Mouse (Mus musculus) adrenal gland, postnatal 4 days (tissue): ENCODE measurements around the gene Auts2. TPM values are rescaled to one million over a fixed set of nuclear protein-coding genes. Genes with fewer than 3 reads are reported as not detected.

Experiments
- DNase-seq, 2 experiments: peaks; one replicate each; pipeline ENCODE4 v3.0.0; 2021 to 2022; ENCODE audit warnings: low spot score in 2 of 2, mixed read lengths in 2 of 2
- total RNA-seq, 2 experiments: library from RNA; stranded (reverse); gene quantifications; 2 replicates each; pipeline ENCODE4 v1.2.3; 2021

Gene Auts2
- total RNA-seq, 2 experiments from 2014 or later, result 72.9 to 80.5 TPM

GRCm38 (mm10) chr5:131944761-131945160 lies 598.4 kb downstream of the Auts2 start:
- DNase-seq, result no peak

GRCm38 (mm10) chr5:131928696-131929095 lies 614.4 kb downstream of the Auts2 start:
- DNase-seq, result no peak

- DNase-seq, result no peak
Measured at GRCm38 (mm10) chr5:131922759-131923158, 620.4 kb downstream of the Auts2 start.

DNA sequence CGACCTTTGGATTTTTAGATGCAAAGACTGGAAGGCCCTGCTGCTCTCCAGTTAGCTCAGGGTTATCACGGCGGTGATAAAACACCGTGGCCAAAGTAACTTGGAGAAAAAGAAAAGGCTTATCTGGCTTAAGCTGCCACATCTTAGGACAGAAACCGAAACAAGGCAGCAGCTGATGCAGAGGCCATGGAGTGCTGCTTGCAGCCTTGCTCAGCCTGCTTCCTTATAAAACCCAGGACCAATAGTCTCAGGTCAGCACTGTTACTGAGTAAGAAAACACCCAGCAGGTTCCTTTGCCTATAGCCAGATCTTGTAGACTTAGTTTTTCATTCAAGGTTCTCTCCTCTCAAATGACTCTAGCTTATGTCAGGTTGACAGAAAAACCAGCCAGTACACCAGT lies 621.0 kb downstream of the Auts2 start:
- DNase-seq, result no peak

DNA sequence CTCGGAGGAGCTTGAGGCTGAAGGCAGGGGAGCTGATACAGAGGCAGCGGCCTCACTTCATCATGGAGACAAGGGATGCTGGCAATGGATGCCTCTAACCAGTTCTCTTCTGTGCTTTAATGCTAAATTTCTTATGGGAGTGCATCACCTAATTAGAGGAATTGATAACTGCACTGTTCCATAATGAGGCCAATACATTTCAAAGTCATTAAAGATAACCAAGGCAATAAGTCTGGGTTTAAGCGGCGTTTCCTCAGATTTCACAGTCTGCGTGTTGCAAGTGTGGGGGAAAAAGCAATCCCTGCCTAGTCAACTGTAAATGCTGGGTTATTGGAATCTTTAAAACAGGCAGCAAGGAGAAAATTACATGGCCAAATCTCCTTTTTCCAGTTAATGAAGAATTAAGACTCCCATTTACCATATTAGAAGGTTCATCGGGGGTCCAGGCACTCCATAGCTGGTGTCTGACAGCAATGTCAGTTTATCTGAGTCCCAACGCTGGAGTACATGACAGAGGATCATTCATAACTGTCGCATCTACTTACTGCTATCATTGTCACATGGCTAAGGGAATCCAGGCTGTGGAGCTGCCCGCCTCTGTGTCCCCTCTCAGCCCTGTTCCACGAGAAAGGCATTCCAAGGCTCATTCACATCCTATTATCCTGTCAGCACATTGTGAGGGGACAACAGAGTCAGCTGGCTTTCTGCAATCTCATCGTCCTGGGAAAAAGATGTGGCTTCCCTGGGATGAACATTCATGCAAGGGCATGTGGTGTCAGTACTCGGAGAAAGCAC lies 623.0 kb downstream of the Auts2 start:
- no peak for DNase-seq

DNA sequence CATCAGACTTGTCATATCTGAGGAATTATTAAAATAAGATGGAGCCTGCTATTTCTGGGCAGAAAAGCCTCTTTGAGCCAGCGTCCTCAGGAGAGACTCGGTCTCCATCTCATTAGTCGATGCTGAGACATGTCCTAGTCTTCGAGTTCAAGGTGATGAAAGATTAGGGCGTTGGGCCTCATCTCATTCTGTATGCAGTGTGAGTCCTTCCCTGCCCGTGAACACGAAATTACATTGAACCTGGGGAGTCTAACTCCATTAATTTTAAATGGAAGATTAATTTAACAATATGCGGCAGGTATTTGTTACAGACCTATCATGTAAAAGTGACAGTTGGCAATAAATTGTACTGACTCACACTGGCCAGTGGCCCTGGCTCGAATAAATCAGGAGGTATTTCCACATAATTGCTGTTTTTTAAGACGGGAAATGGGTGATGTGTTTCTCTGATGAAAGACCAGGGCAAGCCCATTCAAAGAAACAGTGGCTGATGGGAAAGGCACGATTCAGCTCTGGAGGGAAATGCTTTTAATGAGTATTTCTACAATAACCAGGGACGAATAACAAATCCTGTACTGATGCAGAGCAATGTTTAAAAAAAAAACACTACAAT lies 626.2 kb downstream of the Auts2 start:
- DNase-seq, result no peak

GRCm38 (mm10) chr5:131913562-131913961 lies 629.6 kb downstream of the Auts2 start:
- no peak for DNase-seq

DNA sequence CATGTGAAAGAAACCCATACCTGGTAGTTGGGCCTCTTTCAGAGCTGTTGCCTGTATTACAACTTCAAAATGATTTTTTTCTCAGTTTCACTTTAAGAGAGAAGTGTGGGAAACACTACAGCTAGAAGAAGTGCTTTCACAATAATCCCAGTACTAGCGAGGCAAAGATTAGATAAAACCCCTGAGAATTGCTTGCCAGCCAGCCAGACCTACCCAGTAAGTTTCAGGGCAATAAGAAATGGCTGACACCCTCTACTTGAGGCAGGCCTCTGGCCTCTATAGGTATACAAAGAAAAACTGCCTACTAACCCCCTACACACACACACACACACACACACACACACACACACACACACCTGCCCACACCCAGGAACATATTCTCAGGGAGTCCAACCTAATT lies 630.2 kb downstream of the Auts2 start:
- no peak for DNase-seq

DNA sequence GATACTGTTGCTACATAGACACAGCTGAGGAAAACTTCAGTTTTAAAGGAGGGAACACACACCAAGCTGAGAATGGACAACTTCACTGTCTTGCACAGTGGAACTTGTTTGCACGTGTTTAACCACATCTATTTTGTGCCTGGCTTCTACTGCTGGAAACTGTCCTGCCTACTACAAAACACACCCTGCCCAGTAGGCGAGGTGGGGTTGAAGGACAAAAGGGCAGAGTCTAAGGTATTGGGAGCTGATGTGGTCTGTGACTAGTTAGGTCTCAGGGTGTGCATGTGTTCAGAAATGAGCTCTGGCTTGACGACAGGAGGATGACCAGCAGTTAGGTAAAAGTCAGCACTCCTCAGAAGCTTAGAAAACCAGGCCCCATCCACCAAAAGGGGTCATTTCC lies 636.8 kb downstream of the Auts2 start:
- DNase-seq, result no peak

GRCm38 (mm10) chr5:131904478-131904877 lies 638.7 kb downstream of the Auts2 start:
- DNase-seq, result no peak

GRCm38 (mm10) chr5:131898048-131898638 lies 645.0 kb downstream of the Auts2 start:
- DNase-seq, result no peak

DNA sequence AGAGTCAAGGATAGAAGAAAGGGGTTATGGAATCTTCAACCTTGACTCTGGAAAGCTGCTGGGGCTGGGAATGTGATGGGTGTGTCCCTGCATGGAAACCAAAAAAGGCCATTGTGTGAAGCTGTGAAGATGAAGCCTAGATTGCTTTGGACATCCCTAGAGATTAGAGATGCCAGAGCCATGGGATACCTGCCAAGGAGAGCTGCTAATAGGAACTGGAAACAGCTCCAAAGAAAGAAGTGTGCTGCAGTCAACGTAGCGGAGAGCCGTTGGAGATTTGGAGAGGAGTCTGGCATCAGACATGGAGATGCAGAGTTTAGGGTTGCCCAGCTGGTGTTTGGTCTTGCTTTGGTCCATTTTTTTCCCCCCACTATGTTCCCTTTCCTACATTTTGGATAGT lies 656.5 kb downstream of the Auts2 start:
- no peak for DNase-seq

- no peak for DNase-seq
Measured at GRCm38 (mm10) chr5:131876569-131876968, 666.6 kb downstream of the Auts2 start.

DNA sequence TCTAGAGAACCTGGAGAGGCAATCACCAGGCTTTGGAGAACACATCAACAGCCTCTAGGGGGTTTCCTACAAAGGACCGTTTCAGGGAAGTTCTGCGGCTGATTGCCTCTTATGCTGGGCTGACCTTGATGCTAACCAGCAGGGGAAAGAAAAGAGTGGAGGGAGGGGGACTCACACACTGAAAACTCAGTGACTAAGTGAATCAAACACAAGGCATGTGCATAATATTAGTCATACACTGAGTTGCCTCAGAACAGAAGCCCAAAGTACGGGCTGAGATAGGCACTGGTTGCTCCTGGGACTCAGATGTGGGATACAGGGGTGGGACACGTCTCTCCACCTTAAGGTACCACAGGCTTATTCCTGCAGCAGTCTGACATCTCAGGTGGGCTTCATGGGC lies 667.2 kb downstream of the Auts2 start:
- DNase-seq, result no peak

DNA sequence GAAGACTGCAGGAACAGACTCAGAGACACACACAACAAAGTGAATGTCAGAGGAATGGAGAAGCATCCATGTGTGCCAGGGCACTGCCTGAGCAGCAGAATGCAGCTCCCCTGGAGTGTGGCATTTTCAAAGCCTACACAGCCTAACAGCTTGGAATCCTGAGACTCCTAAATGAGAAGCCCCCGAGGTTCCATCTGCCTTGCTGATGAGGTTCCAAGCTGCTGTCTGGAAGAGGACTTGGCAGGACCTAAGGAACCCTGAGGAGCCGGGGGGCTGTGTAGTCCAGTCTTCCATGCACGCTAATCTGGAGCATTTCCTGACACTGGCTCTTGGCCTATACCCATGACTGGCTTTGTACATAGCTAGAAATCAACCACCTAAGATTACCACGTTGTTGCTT lies 670.0 kb downstream of the Auts2 start:
- no peak for DNase-seq

DNA sequence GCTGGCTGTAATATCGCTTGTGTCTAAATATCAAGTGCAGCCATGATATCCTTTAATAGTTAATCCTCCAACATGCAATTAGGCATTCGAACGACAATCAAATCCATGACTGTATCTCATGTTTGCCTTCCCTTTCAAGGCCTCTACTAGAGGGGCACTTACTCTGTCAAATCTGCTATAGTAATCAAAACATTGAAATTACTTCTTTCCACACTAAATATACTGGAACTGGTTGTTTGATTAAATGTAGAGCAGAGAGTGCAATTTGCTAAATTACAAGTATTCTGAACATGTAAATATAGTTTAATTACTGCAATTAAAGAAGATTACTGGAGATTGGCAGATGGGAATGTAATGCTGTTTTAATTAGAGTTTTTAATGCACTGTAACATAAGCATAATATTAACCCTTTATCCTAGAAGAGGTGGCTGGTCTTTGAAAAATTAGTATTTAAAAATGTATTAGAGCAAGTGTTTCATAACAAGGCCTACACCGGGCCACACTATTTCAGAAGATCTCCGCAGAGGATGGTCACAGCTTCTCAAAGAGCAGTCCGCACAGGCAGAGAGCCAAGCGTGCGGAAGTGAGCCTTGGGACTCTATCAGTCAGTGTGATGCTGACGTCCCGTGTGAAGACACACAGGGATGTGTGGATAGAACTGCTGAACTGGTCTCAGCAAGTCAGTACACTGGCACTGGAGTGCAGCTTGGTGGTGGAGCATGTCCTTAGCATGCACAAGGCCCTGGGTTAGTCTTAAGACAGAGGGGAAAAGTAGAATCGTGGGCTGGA lies 673.2 kb downstream of the Auts2 start:
- DNase-seq, result no peak

- DNase-seq, result no peak
Measured at GRCm38 (mm10) chr5:131865200-131865599, 677.9 kb downstream of the Auts2 start.

- DNase-seq, result no peak
Measured at GRCm38 (mm10) chr5:131857976-131858375, 685.2 kb downstream of the Auts2 start.

GRCm38 (mm10) chr5:131855358-131855757 lies 687.8 kb downstream of the Auts2 start:
- no peak for DNase-seq

DNA sequence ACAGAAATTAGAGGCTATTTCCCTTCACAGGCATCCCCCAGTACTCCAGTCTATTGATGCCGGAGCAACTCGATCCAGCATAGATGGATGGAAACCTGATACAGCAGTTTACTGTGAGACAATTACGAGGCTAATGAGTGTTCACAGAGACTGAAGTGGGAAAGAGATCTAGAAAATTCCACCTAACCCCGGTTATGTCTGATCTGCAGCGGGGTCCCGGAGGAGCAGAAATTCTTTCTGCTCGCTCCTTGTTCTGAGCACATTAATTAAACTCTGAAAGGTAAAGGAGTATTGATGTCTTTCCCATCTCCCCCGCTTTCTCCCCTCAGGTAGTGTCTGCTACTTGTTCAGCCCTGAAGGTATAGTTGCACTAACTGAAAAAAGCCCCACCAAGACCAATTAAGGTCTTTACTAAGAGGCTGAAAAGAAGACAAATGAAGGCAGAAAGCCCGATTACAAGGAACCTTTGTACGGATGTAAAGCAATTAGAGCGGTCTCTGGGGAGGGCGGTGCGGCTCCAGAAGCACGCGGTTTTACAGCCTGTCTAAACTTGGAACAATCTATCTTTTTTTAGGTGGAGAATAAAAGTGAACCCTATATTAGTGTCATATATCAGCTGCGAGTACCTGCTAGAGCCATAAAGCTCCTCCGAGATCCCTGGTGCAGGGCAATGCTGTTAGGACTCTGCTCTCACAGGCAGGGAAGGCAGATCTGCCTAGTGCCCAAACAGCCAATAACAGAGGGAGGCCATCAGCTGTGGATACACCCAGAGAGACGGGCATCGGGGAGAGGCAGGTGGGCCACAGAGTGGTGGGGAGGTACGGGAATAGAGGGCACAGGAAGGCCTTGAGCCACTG lies 691.3 kb downstream of the Auts2 start:
- no peak for DNase-seq
